Mouse (Mus musculus) heart, adult 18-20 months (tissue): ENCODE measurements at regions not wholly inside any gene's neighbourhood (a gene's known extent, or its start where the extent isn't known, plus 50 kb on each side); places are given as distances from the start of the nearest gene placed in this dataset.

Experiments used
- DNase-seq, 2 experiments: peaks; one replicate each; pipeline ENCODE4 v3.0.0; 2021 to 2022; ENCODE audit warnings: mixed read lengths in 1 of 2

DNA sequence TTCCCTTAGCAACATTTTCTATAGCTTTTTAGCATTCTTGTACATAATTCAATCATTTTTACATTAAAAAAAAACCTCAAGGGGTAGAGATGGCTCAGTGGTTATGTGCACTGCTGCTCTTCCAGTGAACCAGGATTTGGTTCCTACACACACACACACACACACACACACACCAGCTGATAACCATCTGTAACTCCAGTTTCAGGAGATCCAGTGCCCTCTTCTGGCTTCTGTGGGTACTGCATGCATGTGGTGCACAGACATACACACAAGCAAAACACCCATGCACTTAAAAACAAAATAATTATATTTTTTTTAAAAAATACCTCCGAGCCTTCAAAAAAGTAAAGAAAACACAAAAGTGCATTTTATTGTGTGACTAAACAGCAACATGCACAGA lies 270.6 kb downstream of the Agtpbp1 start:
- peak in 1 of 2 experiments; percentile 4 for DNase-seq

DNA sequence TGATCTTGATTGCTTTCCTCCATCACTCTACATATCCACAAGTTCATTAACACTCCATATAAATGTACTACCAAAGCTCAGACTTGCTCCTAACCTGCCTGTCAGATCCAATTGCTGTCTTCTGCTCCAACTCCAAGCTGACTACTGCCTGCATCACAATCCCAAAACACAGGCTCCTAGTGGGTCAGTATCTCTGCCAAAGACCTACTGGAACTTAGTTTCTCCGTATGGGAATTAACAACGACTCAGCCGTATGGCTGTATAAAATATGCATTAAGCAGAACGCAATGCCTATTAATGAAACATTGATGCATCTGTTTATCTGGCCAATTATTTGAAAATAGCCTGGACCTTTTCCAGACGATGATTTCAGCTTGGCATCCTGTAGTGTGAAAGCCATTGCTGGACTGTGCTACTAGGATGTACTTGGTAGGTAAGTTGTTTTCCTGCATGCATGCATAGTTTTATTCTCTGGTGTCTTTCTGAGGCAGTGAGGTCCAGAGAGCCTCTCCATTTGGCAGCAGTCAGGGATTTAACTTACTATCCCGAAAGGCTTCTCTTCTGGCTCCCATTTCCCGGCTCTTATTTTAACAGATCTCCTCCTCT lies 271.2 kb downstream of the Agtpbp1 start:
- no peak for DNase-seq

DNA sequence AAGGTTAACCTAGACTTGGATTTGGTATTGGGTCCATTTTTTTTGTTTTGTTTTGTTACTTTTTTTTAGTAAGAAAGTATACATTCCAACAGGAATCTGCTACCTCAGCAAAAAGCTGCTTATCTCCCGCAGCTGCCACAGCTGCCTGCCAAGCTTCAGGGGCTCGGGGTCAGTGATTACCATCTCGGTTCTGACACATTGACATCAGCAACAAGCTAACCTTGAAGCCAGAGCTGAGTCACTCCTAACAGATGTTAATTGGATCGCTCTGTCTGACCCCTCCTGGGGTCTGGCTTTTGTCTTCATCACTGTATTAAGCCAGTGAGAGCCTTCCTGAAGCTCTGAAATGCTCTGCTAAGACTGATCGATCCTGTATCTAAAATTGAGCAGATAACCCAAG lies 292.1 kb downstream of the Agtpbp1 start:
- no peak for DNase-seq

DNA sequence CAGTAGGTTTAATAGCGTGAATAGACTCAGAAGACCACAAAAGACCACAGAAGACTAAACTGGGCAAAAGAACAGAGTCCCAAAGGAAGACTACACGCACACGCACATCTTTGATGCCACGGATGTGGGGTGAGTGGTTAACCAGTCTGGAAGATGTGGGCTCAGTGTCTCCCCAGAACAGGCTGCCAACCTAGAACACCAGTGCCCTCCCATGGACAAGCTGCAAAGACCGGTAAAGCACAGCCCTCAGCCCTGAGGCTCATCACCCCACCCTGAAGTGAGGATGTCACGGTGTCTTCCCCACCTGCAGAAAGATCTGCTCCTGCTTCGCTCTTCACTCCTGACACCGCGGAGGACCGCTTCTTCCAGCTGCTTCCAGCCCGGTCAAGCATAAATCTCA lies 295.9 kb downstream of the Agtpbp1 start:
- no peak for DNase-seq

DNA sequence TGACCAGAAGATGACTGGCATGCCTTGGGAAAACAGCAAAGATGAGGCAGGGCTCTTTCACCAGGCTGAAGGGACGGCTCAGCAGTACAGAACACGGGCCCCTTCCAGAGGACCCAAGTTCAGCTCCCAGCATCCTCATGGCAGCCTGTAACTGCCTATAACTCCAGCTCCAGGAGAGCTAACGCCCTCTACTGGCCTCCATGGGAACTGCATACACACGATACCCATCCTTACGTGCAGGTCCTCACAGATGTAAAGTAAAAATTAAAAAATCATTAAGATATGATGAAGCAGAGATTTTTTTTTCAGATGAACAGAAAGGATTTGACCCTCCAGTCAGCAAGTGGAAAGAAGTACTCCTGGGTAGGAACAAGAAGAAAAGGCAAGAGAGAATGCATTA lies 303.8 kb downstream of the Agtpbp1 start:
- DNase-seq = no peak

DNA sequence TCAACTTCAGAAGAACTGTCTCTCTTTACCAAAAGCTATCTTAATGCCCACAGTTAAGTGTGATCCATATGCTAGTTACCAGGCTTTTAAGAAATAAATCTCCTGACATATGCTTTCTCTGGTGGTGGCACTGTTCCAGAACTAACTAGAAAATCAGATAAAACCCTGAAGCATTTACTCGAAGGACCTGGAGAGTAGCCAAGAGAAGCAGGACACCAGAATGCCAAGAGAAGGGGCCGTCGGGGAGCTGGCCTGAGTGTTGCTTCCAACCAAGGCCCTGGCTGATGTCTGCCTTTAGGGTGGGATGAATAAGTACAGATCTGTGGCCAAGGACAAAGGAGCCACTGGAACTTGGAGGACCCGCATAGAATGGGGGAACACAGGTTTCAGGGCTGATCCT lies 305.9 kb downstream of the Agtpbp1 start:
- DNase-seq = peak in 1 of 2 experiments; percentile 24

DNA sequence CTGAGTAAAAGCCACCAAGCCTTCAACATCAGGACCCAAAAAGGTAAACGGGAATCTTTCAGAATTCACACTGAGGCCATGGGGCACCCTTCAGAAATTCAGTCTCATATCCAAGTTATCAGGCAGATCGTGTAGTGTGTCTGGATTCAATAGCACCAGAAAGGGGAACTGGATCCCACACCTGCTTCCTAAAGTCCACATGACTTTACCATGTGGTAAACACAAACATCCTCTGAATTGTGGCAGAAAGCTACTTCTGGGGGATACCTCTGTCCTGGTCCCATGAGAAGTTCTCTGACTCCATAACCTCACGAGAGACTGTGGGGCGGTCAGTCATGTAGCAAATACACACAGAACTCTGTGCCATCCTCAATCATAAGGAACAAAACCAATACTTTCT lies 313.4 kb downstream of the Agtpbp1 start:
- no peak for DNase-seq

DNA sequence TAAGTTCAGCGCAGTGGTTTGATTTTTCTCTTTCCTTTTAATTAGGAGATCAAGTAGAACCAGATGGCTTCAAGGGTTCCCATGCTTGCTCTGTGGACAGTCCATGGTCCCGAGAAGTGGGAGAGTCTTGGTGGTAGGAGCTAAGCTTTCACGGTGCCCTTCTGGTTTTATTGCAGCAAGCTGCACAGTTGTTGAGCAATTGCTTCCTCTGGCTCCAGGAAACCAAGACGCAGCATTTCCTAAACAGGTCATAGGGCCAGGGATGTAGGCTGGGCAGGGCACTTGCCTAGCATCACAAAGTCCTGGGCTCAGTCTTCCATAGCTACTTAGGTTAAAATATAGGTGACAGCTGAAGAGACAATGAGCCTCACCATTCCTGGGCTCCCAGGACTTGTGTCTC lies 318.2 kb downstream of the Agtpbp1 start:
- DNase-seq = no peak

DNA sequence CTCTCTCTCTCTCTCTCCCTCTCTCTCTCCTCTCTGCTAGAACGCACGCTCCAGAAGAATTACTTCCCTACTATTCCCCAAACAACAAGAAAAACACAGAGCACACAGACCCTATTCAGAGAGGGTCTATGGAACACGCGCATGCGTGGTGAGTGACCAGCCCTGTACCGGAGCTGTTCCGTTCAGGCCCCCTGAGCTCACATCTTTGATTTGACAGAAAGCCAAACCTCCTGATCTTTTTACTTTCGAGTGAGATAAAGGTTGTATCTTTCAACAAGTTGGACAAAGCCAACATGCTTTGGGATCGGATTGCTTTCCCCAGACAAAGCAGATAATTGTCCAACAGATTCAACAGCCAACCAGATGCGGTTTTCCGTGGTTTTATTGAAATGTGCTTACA lies 320.9 kb downstream of the Agtpbp1 start:
- no peak for DNase-seq

DNA sequence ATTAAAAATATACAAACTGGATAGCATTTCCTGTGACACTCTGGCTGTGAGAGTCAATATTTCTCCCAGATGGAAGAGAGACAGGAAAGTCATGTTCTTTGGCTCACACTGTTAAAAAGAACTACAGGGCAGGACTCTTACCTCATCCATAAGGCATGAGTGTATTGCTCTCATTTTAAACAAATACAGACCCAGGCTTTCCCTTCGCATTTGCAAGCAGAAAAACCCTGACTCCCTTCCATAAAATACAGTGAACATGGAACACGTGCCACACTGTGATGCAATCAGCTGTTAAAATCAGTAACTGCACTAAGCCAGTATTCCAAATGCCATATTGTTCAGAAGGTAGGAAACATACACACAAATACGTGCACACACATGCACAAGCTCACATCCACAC lies 323.1 kb downstream of the Agtpbp1 start:
- no peak for DNase-seq

DNA sequence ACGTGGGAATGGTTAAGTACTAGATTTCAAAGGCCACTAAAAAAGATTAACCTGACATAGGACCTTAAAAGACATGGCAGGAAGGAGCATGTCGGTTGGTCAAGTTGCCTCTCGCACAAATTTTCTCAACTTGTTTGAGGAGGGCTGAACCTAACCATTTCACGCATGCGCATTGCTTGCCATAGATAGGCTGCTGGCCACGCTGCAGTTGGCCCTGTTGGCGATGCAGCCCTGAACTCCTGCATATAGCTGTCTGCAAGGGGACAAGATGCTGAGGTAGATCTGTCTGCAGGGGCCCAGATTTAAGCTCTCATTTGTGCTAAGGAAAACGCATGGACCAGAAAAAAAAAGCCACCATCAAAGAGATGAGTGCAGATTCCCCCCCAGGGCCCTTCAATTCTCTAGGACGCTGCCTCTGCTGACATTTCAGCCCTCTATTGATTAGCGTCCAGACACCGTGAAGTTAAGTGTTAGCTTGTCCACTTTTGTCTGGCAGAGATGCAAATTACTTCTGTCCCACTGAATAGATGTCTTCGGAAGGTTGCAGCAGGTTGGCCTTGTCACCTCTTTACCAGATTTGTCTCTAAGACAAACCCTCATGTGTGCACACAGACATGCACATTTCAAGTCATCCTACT lies 329.1 kb downstream of the Agtpbp1 start:
- no peak for DNase-seq

DNA sequence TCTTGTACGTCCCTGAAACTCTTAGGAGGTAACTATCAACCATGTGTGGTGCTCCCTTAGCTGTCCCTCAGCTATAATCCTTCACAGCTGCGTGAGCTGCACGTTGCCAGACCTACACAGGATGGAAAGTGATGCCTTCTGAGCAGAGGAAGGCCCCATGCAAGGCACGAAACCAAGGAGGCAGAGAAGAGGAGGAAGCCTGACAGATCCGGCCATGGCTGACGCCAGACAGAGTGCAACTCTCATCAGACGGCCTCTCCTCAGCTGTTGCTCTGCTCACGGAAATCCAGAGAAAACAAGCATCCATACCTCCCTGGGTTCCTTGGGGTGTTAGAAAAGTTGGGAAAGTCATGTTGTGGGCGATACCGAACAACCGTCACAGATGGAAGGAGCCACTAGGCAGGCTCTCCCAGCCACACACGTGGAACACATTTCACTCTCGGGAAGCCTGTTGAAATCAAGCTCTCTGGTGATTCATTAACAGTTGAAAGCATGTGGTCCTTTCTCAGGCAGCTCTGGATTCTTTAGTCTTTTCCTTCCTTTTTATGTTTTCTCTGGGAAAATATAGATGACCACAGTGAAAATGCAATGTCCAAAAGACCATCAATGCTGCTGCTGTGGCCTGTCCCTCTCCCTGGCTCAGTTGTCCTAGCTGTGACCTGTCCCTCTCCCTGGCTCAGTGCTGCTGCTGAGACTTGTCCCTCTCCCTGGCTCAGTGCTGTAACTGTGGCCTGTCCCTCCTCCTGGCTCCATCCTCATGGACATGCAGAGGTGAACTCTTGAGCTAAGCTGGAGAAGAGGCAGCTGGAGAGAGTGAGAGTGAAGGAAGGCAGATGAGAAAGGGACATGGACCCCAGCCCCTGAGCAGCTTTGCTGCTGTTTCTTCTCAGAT lies 331.1 kb downstream of the Agtpbp1 start:
- no peak for DNase-seq

DNA sequence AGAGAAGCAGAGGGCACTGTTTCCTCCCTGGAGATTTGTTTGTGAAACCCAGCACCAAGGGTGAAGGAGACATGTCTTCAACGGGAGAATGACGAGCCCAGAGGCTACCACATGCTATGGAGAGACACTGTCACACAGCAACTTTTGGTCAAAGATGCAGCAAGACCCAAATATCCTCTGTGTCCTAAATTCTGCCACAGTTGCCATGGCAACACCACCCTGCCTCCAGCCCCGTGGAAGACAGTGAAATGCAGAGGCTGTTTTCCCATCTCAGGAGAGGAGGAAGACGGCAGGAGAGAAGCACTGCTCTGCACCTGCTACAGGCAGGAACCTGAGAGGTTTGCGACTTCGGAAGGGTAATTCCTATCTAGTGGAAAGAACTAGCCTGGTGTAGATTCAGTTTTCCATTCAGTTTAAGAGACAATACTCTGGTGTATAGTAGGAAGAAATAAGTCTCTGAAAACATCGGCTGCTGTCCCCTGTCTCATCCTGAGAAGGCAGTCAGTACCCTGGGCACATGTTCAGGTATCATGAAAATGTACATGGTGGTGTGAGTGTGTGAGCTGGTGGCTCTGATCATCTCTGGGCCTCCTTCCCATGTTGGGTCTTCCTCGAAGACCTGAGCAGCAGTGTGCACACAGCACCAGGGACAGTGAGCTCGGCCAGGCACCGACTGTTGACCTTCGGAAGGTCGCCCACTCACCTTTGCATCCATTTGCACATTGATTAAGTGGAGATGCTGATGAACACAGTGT lies 333.6 kb downstream of the Agtpbp1 start:
- DNase-seq = no peak

DNA sequence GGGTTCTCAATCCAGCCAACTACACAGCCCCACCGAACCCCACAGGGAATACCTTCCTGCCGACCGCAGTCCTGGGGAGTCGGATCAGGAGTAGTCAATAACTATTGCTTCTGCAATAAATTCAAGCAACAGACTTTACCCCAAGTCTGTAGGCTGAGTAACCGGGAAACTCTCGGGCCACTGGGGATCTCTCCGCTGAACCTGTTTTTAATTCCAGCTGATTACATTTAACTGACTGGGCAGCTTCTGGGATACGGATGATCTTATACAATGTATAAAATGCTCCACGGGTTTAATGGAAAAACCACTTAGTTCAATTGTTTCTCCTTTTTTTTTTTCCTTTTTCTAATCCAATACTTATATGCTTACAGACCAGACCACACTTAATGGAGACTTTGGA lies 336.6 kb downstream of the Agtpbp1 start:
- no peak for DNase-seq

DNA sequence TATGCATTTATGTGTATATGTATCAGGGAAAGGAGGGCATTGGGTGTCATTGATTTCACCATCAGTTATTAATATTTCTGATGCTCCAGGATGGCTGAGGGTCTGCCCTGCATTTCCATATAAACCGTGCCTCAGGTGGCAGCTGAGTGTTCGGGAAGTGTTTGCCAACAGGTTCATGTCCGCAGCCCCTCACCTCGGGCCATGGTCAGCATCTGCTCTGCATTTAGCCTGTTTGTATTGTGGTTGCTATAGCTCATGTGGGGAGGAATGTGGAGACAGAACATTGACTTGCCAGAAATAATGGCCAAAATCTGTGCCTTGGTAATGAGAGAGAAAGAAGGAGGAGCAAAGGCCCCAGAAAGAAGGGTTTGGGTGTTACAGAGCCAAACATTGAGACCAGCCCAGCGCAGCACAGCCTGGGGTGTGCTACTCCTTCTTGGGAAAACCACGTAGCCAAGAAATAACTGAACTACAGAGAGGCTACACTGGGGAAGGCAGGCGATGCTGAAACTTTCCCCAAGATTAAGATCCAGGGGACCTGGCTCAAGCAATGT lies 338.0 kb downstream of the Agtpbp1 start:
- DNase-seq = no peak

DNA sequence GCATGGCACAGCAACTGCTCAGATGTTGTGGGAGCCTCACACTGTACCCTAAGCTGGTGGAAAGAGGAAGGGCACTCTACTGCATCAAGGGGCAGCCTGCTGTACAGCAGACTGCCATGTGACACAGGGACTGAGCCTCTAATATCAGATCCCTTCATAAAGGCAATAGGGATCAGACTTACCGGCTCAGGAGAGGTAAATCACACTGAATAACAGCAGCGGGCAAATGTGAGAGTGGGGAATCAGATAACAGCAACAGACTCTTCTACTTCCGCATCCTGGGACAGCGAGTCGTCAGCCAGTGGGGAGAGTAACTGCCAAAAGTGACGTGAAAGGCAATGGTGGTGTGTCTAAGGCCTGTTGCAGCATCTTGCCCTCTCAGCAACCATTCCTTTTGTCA lies 339.0 kb downstream of the Agtpbp1 start:
- no peak for DNase-seq

DNA sequence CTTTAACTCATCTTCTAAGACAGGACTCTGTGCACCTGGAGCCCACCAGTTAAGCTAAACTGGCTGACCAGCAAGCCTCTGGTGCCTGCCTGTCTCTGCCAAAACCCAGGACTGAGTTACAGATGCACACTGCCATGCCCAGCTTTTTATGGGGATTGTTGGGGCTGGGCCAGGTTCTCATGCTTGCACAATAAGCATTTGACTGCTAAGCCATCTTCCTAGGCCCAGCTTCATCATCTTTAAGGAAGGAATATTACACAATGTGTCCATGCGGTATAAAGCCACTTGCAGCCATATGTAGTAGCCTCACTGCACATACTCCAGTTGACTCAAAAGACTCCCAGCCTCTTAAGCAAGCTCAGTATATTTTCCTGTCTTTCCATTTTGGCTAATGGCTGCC lies 340.4 kb downstream of the Agtpbp1 start:
- DNase-seq = no peak

DNA sequence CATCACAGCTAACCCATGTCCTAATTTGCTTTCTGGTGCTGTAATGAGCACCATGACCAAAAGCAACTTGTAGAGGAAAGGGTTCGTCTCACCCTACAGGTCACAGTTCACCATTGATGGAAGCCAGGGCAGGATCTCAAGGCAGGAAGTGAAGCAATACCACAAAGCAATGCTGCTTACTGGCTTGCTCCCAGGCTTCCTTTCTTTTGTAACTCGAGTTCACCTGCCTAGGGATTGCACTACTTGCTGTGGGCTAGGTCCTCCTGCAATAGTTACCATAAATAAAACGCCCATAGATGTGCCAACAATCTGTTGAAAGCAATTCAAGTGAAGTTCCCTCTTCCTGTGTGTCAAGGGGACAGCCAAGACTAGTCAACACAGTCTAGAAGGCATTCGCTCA lies 342.4 kb downstream of the Agtpbp1 start:
- DNase-seq = no peak

DNA sequence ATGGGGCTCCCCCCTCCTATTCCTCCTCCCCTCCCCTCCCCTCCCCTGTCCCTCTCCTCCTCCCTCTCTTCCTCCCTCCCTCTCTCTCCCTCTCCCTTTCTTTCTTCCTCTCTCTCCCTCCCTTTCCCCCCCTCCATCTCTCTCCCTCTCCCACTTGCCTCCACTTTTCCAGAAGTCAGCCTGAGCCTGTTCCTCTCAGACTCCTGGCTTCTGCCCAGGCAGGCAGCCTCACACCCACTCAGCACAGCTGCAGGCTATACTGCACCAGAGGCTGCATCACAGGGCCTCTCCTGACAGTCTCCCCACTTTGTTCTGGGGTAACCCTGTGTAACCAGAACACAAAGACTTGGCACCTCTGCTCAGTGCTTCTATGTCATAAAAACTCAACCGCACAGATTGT lies 346.3 kb downstream of the Agtpbp1 start:
- DNase-seq = no peak

DNA sequence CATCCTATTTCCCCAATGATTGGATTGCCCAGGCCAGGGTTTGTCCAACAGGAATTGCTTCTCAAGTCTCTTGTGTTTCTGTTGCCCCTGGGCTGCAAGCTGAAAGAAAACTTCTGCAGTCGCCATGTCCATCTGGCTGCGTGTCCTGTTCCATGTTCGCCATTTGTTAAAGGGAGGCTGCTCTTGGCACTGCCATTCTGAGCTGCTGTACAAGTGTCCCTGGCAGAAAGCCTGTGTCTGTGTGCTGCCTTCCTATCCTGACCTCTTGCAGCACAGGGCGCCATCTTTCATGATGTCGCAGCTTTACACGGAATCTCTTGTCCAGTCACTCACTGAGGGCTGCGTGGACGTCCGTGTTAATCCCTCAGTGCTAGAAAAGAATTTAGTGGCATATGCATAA lies 349.2 kb downstream of the Agtpbp1 start:
- DNase-seq = peak in 1 of 2 experiments; percentile 22

DNA sequence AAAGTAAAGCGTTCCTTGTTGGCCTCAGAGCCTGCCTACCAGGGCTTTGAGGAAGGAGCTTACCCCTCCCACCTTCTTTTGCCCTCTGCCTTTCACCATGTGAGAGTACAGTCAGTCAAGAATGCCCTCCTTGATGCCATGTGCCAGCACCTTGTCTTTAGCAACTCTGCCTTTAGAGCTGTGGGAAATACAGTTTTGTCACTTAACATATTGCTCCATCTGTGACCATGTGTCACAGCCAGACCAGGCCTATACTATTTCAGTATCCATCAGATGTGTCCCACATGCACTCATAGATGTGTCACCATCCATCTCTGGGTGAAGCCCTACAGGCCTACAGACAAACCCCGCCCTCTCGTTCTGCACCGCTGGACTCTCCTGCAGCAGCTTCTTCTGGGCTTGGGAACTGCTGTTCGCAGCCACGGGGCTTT lies 355.9 kb downstream of the Agtpbp1 start:
- no peak for DNase-seq

DNA sequence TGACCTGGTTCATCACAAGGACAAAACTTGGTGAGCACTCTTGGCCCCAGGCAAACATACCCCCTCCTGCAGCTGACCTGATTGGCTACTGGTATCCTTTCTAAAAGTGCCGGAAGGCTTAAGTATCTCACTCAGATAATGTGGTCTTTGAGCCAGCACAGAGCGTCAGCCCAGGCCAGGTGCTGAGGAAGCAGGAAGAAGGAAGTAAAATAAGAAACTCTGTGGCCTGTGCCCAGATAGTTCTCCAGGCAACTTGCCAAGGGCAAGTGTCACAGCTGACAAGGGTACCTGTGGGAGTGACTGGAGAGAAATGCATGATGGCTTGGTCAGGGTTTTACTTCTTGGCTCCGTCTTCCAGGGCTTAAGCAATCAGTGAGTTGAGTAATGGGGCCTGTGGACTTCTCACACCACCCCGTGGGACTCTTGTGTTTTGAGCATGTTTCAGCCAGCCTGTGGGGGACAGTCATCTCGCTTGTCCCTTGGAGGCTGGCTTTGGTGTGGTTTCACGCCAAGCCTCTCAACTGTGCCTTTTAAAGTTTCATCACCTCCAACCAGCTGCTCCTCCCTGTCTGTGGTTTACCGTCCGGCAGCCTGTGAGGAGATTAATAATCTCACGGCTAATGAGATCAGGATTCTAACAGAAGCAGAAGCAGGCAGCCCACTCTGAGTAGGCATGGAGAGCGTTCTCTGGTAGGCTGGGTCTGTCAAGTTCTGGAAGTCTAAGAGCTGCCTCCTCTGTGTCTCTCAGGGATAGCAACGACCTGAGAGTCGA lies 356.8 kb downstream of the Agtpbp1 start:
- DNase-seq = peak; percentile 67 to 74
